Mouse (Mus musculus) CD8-positive naive resting alpha-beta T cell, adult 2 months (primary cell): Measurements from ENCODE around the gene L3mbtl1.

ENCODE experiments used
- DNase-seq, 2 experiments: peaks; one replicate each; pipeline ENCODE4 v3.0.0; 2022; ENCODE audit warnings: low read depth in 2 of 2, low spot score in 2 of 2

L3mbtl1 gene

DNA sequence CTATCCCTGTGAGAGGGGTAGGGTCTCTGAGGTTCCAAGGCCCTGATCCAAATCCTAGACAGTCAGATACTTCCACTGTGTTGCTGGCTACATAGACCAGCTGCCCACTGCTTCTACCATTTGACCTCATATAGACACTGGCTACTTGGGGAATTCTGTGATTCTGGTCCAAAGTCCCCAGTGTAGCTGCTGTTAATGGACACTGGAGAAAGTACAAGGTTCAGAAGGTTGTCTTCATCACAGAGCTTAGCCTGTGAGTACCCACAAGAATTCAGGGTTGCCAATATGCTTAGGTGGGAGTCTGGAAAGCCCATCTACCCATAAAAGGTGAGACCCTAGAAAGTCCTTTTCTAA is 48.8 kb downstream of the L3mbtl1 start:
- DNase-seq = no peak

DNA sequence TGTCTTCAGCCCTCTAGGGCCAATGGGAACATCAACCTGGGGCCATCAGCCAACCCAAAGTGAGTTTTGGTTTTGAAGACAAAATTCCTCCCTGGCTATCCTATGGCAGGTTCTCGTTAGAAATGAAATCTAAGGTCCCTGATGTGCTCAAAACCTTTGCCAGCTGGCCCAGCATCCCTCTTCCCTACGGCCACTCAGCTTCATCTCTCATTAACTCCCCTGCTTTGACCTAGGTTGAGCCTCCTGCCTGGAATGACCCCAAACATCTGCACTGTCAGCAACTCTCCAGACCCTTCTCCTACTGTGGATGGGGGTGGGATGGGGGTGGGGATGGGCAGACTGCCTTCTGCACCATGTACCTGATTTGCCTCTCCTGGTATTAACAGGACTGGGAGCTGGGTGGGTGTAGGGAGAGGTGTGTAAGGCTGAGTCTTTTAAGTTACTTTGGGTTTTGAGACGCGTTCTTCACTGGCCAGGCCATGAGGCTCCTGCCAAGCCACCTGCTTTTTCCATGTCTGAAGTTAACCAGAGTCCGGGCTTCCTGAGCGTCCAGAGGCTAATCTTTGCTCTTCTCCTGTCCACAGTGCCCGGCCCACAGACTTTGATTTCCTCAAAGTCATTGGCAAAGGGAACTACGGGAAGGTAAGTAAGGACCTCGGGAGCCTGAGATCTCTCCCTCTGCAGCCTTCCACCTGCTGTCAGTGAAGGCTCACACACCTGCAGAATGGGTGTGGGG is 50.8 kb downstream of the L3mbtl1 start:
- DNase-seq = no peak

DNA sequence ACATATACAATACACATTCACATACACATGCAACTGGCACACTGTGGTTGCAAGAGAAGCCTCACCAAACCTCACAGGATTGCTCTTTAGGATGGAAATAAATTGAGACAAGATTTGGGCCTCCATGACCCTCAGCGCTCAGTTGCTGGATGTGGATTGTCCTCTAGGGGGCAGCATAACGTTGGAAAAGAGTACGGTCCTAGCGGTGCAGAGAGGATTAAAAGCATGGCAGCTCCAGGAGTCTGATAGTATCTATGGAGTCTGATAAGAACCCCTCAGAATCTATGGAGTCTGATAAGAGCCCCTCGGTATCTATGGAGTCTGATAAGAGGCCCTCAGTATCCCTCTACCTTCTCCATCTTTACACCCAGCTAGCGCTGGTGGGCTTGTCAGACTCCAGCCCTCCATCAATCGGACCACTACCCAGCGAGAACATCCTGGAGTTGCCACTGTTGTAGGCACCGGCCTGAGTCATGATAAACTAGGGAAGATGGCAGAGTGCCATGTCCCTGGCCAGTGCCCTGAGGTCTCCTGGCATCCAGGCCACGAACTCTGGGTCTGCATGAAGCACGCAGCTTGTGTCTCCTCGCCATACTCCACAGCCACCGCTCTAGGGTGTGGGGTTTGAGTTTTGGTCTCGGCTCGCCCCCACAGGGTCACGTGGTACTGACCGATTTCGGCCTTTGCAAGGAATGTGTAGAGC is 55.4 kb downstream of the L3mbtl1 start:
- peak; percentile 33 to 55 for DNase-seq

DNA sequence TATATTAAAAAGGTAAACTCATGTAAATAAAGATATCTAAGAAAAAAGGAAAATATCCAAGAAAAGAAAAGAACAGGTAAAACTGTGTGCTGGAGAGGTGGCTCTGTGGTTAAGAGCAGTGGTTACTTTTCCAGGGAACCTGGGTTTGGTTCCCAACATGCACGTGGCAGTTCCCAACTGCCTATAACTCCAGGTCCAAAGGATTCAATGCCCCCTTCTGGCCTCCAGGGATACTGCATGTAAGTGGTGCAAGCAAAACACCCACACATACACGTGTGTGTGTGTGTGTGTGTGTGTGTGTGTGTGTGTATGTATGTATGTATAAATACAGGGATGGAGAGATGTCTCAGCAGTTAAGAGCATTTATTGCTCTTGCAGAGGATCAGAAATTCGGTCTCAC is 56.5 kb downstream of the L3mbtl1 start:
- peak in 1 of 2 experiments; percentile 35 for DNase-seq

DNA sequence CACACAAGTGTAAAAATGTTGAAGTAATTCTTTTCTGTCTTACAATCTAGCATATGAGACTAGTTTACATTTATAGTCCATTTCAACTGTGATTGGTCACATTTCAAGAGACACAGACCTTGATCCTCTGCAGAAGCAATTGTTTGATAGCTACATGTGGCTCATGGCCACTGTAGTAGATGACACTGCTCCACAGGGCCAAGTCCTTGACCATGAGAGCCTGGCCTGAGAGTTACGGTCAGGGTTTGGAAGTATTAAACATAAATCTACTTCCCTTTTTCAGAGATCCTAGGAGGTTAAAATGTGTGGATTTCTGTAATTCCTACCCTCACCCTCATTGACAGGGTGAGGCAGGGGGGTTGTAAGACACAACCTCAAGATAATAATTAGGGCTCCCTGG is 57.8 kb downstream of the L3mbtl1 start:
- no peak for DNase-seq

DNA sequence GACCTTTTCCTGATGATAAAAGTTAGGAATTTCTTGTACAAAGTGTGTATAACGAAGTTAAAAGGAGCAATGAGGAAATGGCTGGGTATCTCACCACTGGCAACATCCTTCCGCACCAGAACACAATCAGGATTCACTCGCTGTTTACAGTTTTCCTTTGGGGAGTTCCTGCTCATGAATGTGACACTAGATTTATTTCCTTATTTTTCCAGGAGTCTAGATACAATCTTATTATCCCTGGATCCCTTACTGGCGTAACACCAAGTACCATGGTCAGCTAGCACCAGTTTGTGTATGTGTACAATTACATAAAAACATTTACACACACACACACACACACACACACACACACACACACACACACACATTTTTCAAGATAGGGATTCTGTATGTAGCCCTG is 64.0 kb downstream of the L3mbtl1 start:
- no peak for DNase-seq

DNA sequence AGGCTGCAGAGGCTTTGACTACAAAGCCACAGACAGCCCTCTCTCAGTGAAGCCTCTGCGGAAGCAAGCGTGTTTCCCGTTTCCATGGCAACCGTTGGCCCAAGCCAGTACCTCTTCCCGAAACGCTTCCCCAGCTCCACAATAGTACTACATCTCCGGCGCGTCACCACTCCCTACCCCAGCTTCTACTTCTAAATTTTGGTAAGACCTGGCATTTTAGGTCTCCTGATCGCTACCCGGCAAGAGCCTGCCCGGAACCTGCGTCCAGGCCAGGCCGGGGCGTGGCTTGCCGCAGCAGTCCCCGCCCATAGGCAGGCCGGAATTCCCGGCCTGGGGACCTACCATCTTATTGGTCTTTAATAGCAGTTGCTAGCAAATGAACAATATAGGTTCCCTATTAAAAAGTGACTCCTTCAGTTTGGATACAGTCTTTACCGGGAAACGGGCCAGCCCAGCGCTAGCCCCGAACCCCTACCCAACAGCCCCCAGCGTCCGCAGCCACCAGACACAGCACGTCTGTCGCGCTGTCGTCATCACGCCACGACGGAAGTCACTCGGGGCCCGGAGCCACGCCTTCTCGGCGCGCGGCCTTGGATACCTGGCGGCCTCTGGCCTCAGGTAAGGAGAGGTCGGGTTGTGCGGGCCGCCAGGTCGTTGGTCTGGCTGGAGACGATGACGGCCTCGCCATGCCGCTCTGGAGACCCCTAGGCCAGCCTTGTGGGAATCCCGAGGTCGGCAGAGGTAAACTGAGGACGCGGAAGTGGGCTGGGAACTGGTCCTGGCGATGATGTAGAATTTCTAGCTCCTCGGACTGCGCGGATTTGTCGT is 73.9 kb downstream of the L3mbtl1 start, which contains the start of gene Ift52:
TSS of gene Ift52 (plus strand) at position 439 of the 828 bp plus-strand sequence.
- peak; percentile 75 to 85 for DNase-seq
